Mouse (Mus musculus) hindbrain, embryonic 16.5 days (tissue): ENCODE results near the gene Cd6. TPM values are rescaled to one million over a fixed set of nuclear protein-coding genes. Genes with fewer than 3 reads are reported as not detected.

Experiments used
- ATAC-seq: fragments of 200-750 bp; cut with Nextera tagmentation; 2 replicates; pipeline ENCODE4 v1.8.0; 2017; ENCODE audit warnings: moderate TSS enrichment, moderate library complexity
- H3K27ac ChIP-seq: fragments of 300-500 bp; sonication (generic); 2 replicates; pipeline ENCODE4 v1.5.1; 2014; ENCODE audit warnings: low read depth, mild to moderate bottlenecking, control low read depth, low read length, moderate library complexity
- H3K27me3 ChIP-seq: fragments of 300-500 bp; sonication (generic); replicated peaks from 2 replicates; pipeline ENCODE4 v1.6.1; 2014; ENCODE audit warnings: low read length; ENCODE audit not compliant: control insufficient read depth, insufficient read depth
- H3K36me3 ChIP-seq: fragments of 300-500 bp; sonication (generic); 2 replicates; pipeline ENCODE4 v1.6.1; 2014; ENCODE audit warnings: mild to moderate bottlenecking, low read length, moderate library complexity, mixed read lengths; ENCODE audit not compliant: control insufficient read depth, insufficient read depth
- H3K4me1 ChIP-seq: fragments of 300-500 bp; sonication (generic); 2 replicates; pipeline ENCODE4 v1.6.1; 2014; ENCODE audit warnings: low read depth, low read length; ENCODE audit not compliant: control insufficient read depth, insufficient read depth
- H3K4me2 ChIP-seq: fragments of 300-500 bp; sonication (generic); 2 replicates; pipeline ENCODE4 v1.6.1; 2014; ENCODE audit warnings: mild to moderate bottlenecking, low read length, control low read depth, moderate library complexity
- H3K4me3 ChIP-seq: fragments of 300-500 bp; sonication (generic); 2 replicates; pipeline ENCODE4 v1.5.1; 2014; ENCODE audit warnings: mild to moderate bottlenecking, low read length, control low read depth, moderate library complexity
- H3K9ac ChIP-seq: fragments of 300-500 bp; sonication (generic); 2 replicates; pipeline ENCODE4 v1.6.1; 2014; ENCODE audit warnings: low read depth, mild to moderate bottlenecking, control low read depth, low read length, moderate library complexity
- H3K9me3 ChIP-seq: fragments of 300-500 bp; sonication (generic); 2 replicates; pipeline ENCODE4 v1.6.1; 2014; ENCODE audit warnings: mild to moderate bottlenecking, low read length, moderate library complexity; ENCODE audit not compliant: control insufficient read depth
- WGBS: fragments of 180-500 bp; shearing (Covaris S2); extraction: QIAGEN DNeasy Blood & Tissue Kit; methylation state at CpG from one replicate; pipeline ENCODE4 v1.1.7; 2014; 5-methylcytosine and 5-hydroxymethylcytosine counted together
- polyA plus RNA-seq: library from polyadenylated mRNA; unstranded; fragments of >200 nt; fragmentation: Nextera tagmentation; extraction: Ambion mirVana; gene quantifications from 2 replicates; pipeline ENCODE4 v1.2.1, GENCODE M21; 2015

Gene Cd6
- polyA plus RNA-seq, 1 experiment from 2014 or later: not detected

- no peak overlapping the region for H3K9ac ChIP-seq
- no peak overlapping the region for H3K4me3 ChIP-seq
- no peak overlapping the region for H3K27ac ChIP-seq
- no peaks in the 10 kb centered on the region for H3K27me3 ChIP-seq
- no peaks in the 10 kb centered on the region for H3K9me3 ChIP-seq
- H3K4me2 ChIP-seq: no peak overlapping the region
- ATAC-seq: peak; percentile 9; the same call in 1 of the 2 replicates
- no peaks in the 10 kb centered on the region for H3K36me3 ChIP-seq
- 85% methylated on average over 12 of the region's 12 CpGs for WGBS
- H3K4me1 ChIP-seq: peaks cover 5% of the 10 kb centered on the region
These were observed 21.2 kb downstream of the Cd6 start for GRCm38 (mm10) chr19:10808524-10809233.

GRCm38 (mm10) chr19:10805661-10806285 lies 24.1 kb downstream of the Cd6 start:
- Histone ChIP-seq H3K36me3 (no peaks in the 10 kb centered on the region), H3K4me1 (peaks cover 8% of the 10 kb centered on the region), H3K27ac (no peak overlapping the region), H3K9me3 (no peaks in the 10 kb centered on the region), H3K4me2 (no peak overlapping the region), H3K9ac (no peak overlapping the region), H3K27me3 (no peaks in the 10 kb centered on the region), H3K4me3 (no peak overlapping the region)
- ATAC-seq: 0 out of 2 replicates have a peak, but pooled peaks have one; percentile 3
- WGBS: 71% methylated on average over 11 of the region's 11 CpGs

- Histone ChIP-seq H3K36me3 (no peaks in the 10 kb centered on the region), H3K4me3 (no peak overlapping the region), H3K9ac (no peak overlapping the region), H3K27ac (no peak overlapping the region), H3K9me3 (no peaks in the 10 kb centered on the region), H3K4me1 (peaks cover 8% of the 10 kb centered on the region), H3K27me3 (no peaks in the 10 kb centered on the region), H3K4me2 (no peak overlapping the region)
- ATAC-seq: no peak
- WGBS: 89% methylated on average over 2 of the region's 2 CpGs
These were observed 24.8 kb downstream of the Cd6 start for GRCm38 (mm10) chr19:10804850-10805660.

- H3K9me3 ChIP-seq: no peaks in the 10 kb centered on the region
- H3K4me2 ChIP-seq: no peak overlapping the region
- WGBS: 72% methylated on average over 5 of the region's 5 CpGs
- H3K4me1 ChIP-seq: peaks cover 3% of the 10 kb centered on the region; the same call in 1 of the 2 replicates
- no peaks in the 10 kb centered on the region for H3K36me3 ChIP-seq
- H3K9ac ChIP-seq: no peak overlapping the region
- H3K27ac ChIP-seq: no peak overlapping the region
- ATAC-seq: no peak
- no peak overlapping the region for H3K4me3 ChIP-seq
- no peaks in the 10 kb centered on the region for H3K27me3 ChIP-seq
These were observed 26.1 kb downstream of the Cd6 start for GRCm38 (mm10) chr19:10803751-10804150.

GRCm38 (mm10) chr19:10801906-10802305 lies 28.0 kb downstream of the Cd6 start:
- 83% methylated on average over 6 of the region's 6 CpGs for WGBS
- no peak for ATAC-seq
- H3K4me1 ChIP-seq: peaks cover 3% of the 10 kb centered on the region; the same call in 1 of the 2 replicates

GRCm38 (mm10) chr19:10801070-10801469 lies 28.8 kb downstream of the Cd6 start:
- no peak overlapping the region for H3K4me2 ChIP-seq
- H3K4me1 ChIP-seq: peaks cover 3% of the 10 kb centered on the region; the same call in 1 of the 2 replicates
- peak; percentile 67 for ATAC-seq
- 46% methylated on average over 6 of the region's 6 CpGs for WGBS
- H3K36me3 ChIP-seq: no peaks in the 10 kb centered on the region
- H3K9me3 ChIP-seq: no peaks in the 10 kb centered on the region
- no peak overlapping the region for H3K9ac ChIP-seq
- H3K27me3 ChIP-seq: no peaks in the 10 kb centered on the region
- no peak overlapping the region for H3K27ac ChIP-seq
- no peak overlapping the region for H3K4me3 ChIP-seq

More at GRCm38 (mm10) chr19:10801906-10802305, 28.0 kb downstream of the Cd6 start:
- Histone ChIP-seq H3K27ac (no peak overlapping the region), H3K4me3 (no peak overlapping the region), H3K4me2 (no peak overlapping the region), H3K27me3 (no peaks in the 10 kb centered on the region), H3K36me3 (no peaks in the 10 kb centered on the region), H3K9me3 (no peaks in the 10 kb centered on the region), H3K9ac (no peak overlapping the region)

GRCm38 (mm10) chr19:10799155-10799554 lies 30.7 kb downstream of the Cd6 start:
- 95% methylated on average over 17 of the region's 17 CpGs for WGBS
- H3K4me2 ChIP-seq: no peak overlapping the region
- H3K4me1 ChIP-seq: peaks cover 3% of the 10 kb centered on the region; the same call in 1 of the 2 replicates
- no peaks in the 10 kb centered on the region for H3K27me3 ChIP-seq
- ATAC-seq: no peak
- H3K9me3 ChIP-seq: no peaks in the 10 kb centered on the region
- no peak overlapping the region for H3K9ac ChIP-seq
- no peak overlapping the region for H3K27ac ChIP-seq
- no peak overlapping the region for H3K4me3 ChIP-seq
- H3K36me3 ChIP-seq: no peaks in the 10 kb centered on the region

- peaks cover 3% of the 10 kb centered on the region; the same call in 1 of the 2 replicates for H3K4me1 ChIP-seq
- H3K27me3 ChIP-seq: no peaks in the 10 kb centered on the region
- ATAC-seq: no peak
- no peak overlapping the region for H3K27ac ChIP-seq
- H3K9me3 ChIP-seq: no peaks in the 10 kb centered on the region
- no peak overlapping the region for H3K4me3 ChIP-seq
- WGBS: 72% methylated on average over 10 of the region's 10 CpGs
- H3K9ac ChIP-seq: no peak overlapping the region
- H3K36me3 ChIP-seq: no peaks in the 10 kb centered on the region
- no peak overlapping the region for H3K4me2 ChIP-seq
These were observed 31.3 kb downstream of the Cd6 start for GRCm38 (mm10) chr19:10798576-10798975.

GRCm38 (mm10) chr19:10794916-10795315 lies 34.9 kb downstream of the Cd6 start:
- 87% methylated on average over 1 of the region's 1 CpGs for WGBS

More at GRCm38 (mm10) chr19:10794916-10795315, 34.9 kb downstream of the Cd6 start:
- Histone ChIP-seq H3K27me3 (no peaks in the 10 kb centered on the region), H3K36me3 (no peaks in the 10 kb centered on the region), H3K4me2 (no peak overlapping the region), H3K9ac (no peak overlapping the region), H3K4me3 (no peak overlapping the region), H3K4me1 (no peaks in the 10 kb centered on the region), H3K9me3 (no peaks in the 10 kb centered on the region), H3K27ac (no peak overlapping the region)
- no peak for ATAC-seq
